In genomic region chr3:95517493-95517898, GRCm38 (mm10) we compare ENCODE assay signal across 8 mouse cellular contexts. TPM values are rescaled to one million over a fixed set of nuclear protein-coding genes. Genes with fewer than 3 reads are reported as not detected.
DNase-seq lines count a peak whose midpoint lies in the region; ATAC-seq and TF ChIP-seq lines count a peak whose summit lies in the region.

No protein-coding gene starts in this region.

- no peaks in the 10 kb centered on the region for H3K4me1 ChIP-seq in intestine, postnatal 0 days (replicated peaks; ENCODE audit: control insufficient read depth, insufficient read depth, low read length)
- H3K4me1 ChIP-seq in limb, embryonic 10.5 days: peaks cover 10% of the 10 kb centered on the region
- no peaks in the 10 kb centered on the region for H3K4me1 ChIP-seq in midbrain, embryonic 14.5 days (ENCODE audit: control insufficient read depth, insufficient read depth, low read length)
- H3K4me1 ChIP-seq in spleen, adult 2 months (ENCODE audit: control insufficient read depth, insufficient read depth, insufficient read length): peaks cover 26% of the 10 kb centered on the region; the same call in 1 of the 2 replicates

- H3K4me3 ChIP-seq in intestine, postnatal 0 days (ENCODE audit: low read depth, low read length): no peak overlapping the region
- no peak overlapping the region for H3K4me3 ChIP-seq in limb, embryonic 10.5 days
- H3K4me3 ChIP-seq in midbrain, embryonic 14.5 days (replicated peaks; ENCODE audit: low read depth, low read length): no peak overlapping the region
- no peak overlapping the region for H3K4me3 ChIP-seq in spleen, adult 2 months (ENCODE audit: extremely low read depth, insufficient read depth, insufficient read length)

- H3K36me3 ChIP-seq in intestine, postnatal 0 days (ENCODE audit: control insufficient read depth, insufficient read depth): no peaks in the 10 kb centered on the region
- no peaks in the 10 kb centered on the region for H3K36me3 ChIP-seq in limb, embryonic 10.5 days
- H3K36me3 ChIP-seq in midbrain, embryonic 14.5 days (ENCODE audit: control insufficient read depth, insufficient read depth, low read length): no peaks in the 10 kb centered on the region
- H3K36me3 ChIP-seq in spleen, adult 2 months (ENCODE audit: control insufficient read depth, insufficient read depth, low read length): no peaks in the 10 kb centered on the region

- DNase-seq in 3134 (ENCODE audit: extremely low read depth, insufficient read length, low spot score) (peak; percentile 59), adipocyte (ENCODE audit: low spot score) (peak; percentile 78)
- peak; percentile 77 for DNase-seq in embryo, embryonic 11 days
- peak; percentile 62 for DNase-seq in gastrocnemius, postnatal 10 days
- DNase-seq in limb, embryonic 10.5 days (ENCODE audit: low spot score): peak; percentile 78
- DNase-seq in midbrain, embryonic 14.5 days: peak; percentile 89
- peak in 1 of 2 experiments; percentile 52 for DNase-seq in spleen, adult 2 months (ENCODE audit: low read depth in 1 of 2, low spot score in 2 of 2)

- TF ChIP-seq CTCF in intestine, postnatal 0 days (IDR thresholded peaks at IDR 0.05; ENCODE audit: low read depth): peak; percentile 95
- peak; percentile 84 for TF ChIP-seq CTCF in spleen, adult 2 months (IDR thresholded peaks at IDR 0.05; ENCODE audit: extremely low read depth, insufficient read depth, insufficient read length, insufficient replicate concordance)

- 20% methylated on average over 10 of the region's 10 CpGs for WGBS in intestine, postnatal 0 days
- WGBS in limb, embryonic 10.5 days: 40% methylated on average over 10 of the region's 10 CpGs
- 32% methylated on average over 10 of the region's 10 CpGs for WGBS in midbrain, embryonic 14.5 days
- WGBS in spleen, adult 2 months: 27% methylated on average over 10 of the region's 10 CpGs

- no peaks in the 10 kb centered on the region for H3K9me3 ChIP-seq in intestine, postnatal 0 days (ENCODE audit: control insufficient read depth)
- no peaks in the 10 kb centered on the region for H3K9me3 ChIP-seq in limb, embryonic 10.5 days (replicated peaks)
- no peaks in the 10 kb centered on the region for H3K9me3 ChIP-seq in midbrain, embryonic 14.5 days (ENCODE audit: control insufficient read depth, low read length)

- no peak for TF ChIP-seq POLR2A in spleen, adult 2 months (IDR thresholded peaks at IDR 0.05; ENCODE audit: low read depth, low read length)

- no peak overlapping the region for H3K4me2 ChIP-seq in intestine, postnatal 0 days (replicated peaks; ENCODE audit: low read depth)
- H3K4me2 ChIP-seq in midbrain, embryonic 14.5 days (ENCODE audit: low read length): no peak overlapping the region

- H3K27me3 ChIP-seq in intestine, postnatal 0 days (replicated peaks; ENCODE audit: control insufficient read depth, insufficient read depth, low read length): no peaks in the 10 kb centered on the region
- H3K27me3 ChIP-seq in limb, embryonic 10.5 days (ENCODE audit: low read depth, poor library complexity, severe bottlenecking): no peaks in the 10 kb centered on the region
- H3K27me3 ChIP-seq in midbrain, embryonic 14.5 days (ENCODE audit: control insufficient read depth, insufficient read depth, low read length): no peaks in the 10 kb centered on the region
- H3K27me3 ChIP-seq in spleen, adult 2 months (ENCODE audit: control insufficient read depth, insufficient read depth, low read length): no peaks in the 10 kb centered on the region

- H3K27ac ChIP-seq in intestine, postnatal 0 days (ENCODE audit: low read depth, low read length): no peak overlapping the region
- H3K27ac ChIP-seq in limb, embryonic 10.5 days: 0 out of 2 replicates have a peak overlapping the region, but pooled peaks have one; percentile 12
- no peak overlapping the region for H3K27ac ChIP-seq in midbrain, embryonic 14.5 days (replicated peaks; ENCODE audit: low read depth, low read length)
- H3K27ac ChIP-seq in spleen, adult 2 months (ENCODE audit: insufficient read depth, low read length): peak overlapping the region; percentile 12; the same call in 1 of the 2 replicates

- ATAC-seq in intestine, postnatal 0 days: peak; percentile 64
- peak; percentile 20; the same call in 1 of the 2 replicates for ATAC-seq in midbrain, embryonic 14.5 days (ENCODE audit: low FRiP score, low TSS enrichment)

- no peak overlapping the region for H3K9ac ChIP-seq in intestine, postnatal 0 days (ENCODE audit: low read depth, low read length)
- no peak overlapping the region for H3K9ac ChIP-seq in midbrain, embryonic 14.5 days (replicated peaks; ENCODE audit: low read length)

RNA-seq across cellular contexts. Expression of gene Ctss, which starts 9.1 kb away (rescaled TPM):
- total RNA-seq in gastrocnemius, postnatal 10 days (2021): 1 to 10 TPM; 5.1 to 6.8 TPM
- polyA plus RNA-seq in intestine, postnatal 0 days (2015; fragmentation: Nextera tagmentation; extraction: Ambion mirVana): 195 and 202 TPM in 2 replicates
- 1.0 and 3.3 TPM in 2 replicates for polyA plus RNA-seq in limb, embryonic 10.5 days (2016; fragmentation: Nextera tagmentation; extraction: Ambion mirVana)
- 8.1 and 17.1 TPM in 2 replicates for polyA plus RNA-seq in midbrain, embryonic 14.5 days (2014; fragmentation: Nextera tagmentation; extraction: Ambion mirVana)
- polyA plus RNA-seq in spleen, adult 2 months (2012; rRNA removed): 81.7 and 84.6 TPM in 2 replicates

RNA-seq across cellular contexts. Expression of gene Ctsk, which starts 18.4 kb away (rescaled TPM):
- total RNA-seq in gastrocnemius, postnatal 10 days (2021): 100 to 1,000 TPM in 1 of 2 experiments, 10 to 100 TPM in 1; 31.4 to 178 TPM
- polyA plus RNA-seq in intestine, postnatal 0 days (2015; fragmentation: Nextera tagmentation; extraction: Ambion mirVana): 9.1 and 9.8 TPM in 2 replicates
- polyA plus RNA-seq in limb, embryonic 10.5 days (2016; fragmentation: Nextera tagmentation; extraction: Ambion mirVana): 3.4 and 4.2 TPM in 2 replicates
- 2.2 and 7.6 TPM in 2 replicates for polyA plus RNA-seq in midbrain, embryonic 14.5 days (2014; fragmentation: Nextera tagmentation; extraction: Ambion mirVana)
- polyA plus RNA-seq in spleen, adult 2 months (2012; rRNA removed): 1.3 and 1.4 TPM in 2 replicates

RNA-seq across cellular contexts. Expression of gene Hormad1, which starts 42.0 kb away (rescaled TPM):
- not detected for total RNA-seq in gastrocnemius, postnatal 10 days (2021)
- not detected in 2 replicates for polyA plus RNA-seq in intestine, postnatal 0 days (2015; fragmentation: Nextera tagmentation; extraction: Ambion mirVana)
- polyA plus RNA-seq in limb, embryonic 10.5 days (2016; fragmentation: Nextera tagmentation; extraction: Ambion mirVana): 0.10 TPM in 1 of 2 replicates, not detected in the other
- polyA plus RNA-seq in midbrain, embryonic 14.5 days (2014; fragmentation: Nextera tagmentation; extraction: Ambion mirVana): not detected in 2 replicates
- not detected in 2 replicates for polyA plus RNA-seq in spleen, adult 2 months (2012; rRNA removed)

Comparison
In these comparisons a context has a peak if more than half of its experiments do, and no peak if none do; other contexts are left out.
1. H3K27ac ChIP-seq: peak in limb, embryonic 10.5 days (single experiment) and spleen, adult 2 months (single experiment); none in intestine, postnatal 0 days (single experiment) and midbrain, embryonic 14.5 days (single experiment).